Mouse (Mus musculus) brown adipose tissue, adult 24 weeks (tissue): ENCODE measurements around the gene Mpi. TPM values are rescaled to one million over a fixed set of nuclear protein-coding genes. Genes with fewer than 3 reads are reported as not detected.

Source experiments
- H3K27ac ChIP-seq: fragments of 200-500 bp; replicated peaks from 2 replicates; pipeline ENCODE4 v1.5.1; 2012; ENCODE audit warnings: low read depth, mild to moderate bottlenecking, low read length
- H3K4me1 ChIP-seq: fragments of 200-500 bp; 2 replicates; pipeline ENCODE4 v1.6.1; 2012; ENCODE audit warnings: low read length, mixed read lengths; ENCODE audit not compliant: control insufficient read depth, insufficient read depth, insufficient read length
- H3K4me3 ChIP-seq: fragments of 200-500 bp; 2 replicates; pipeline ENCODE4 v1.5.1; 2012; ENCODE audit warnings: low read depth, mild to moderate bottlenecking, low read length, moderate library complexity; ENCODE audit not compliant: insufficient read depth
- polyA plus RNA-seq: library from polyadenylated mRNA; stranded (reverse); fragments of >200 nt; gene quantifications from 2 replicates; pipeline ENCODE4 v1.2.4, GENCODE M21; 2012; ENCODE audit not compliant: missing spikeins, insufficient read depth, insufficient read length

Mpi gene
- polyA plus RNA-seq, 1 experiment, result 17.6 TPM

GRCm38 (mm10) chr9:57497236-57497635 lies 55.3 kb downstream of the Mpi start:
- H3K27ac ChIP-seq, result no peak overlapping the region
- H3K4me1 ChIP-seq, result no peaks in the 10 kb centered on the region

GRCm38 (mm10) chr9:57494970-57495369 lies 57.6 kb downstream of the Mpi start:
- no peaks in the 10 kb centered on the region for H3K4me1 ChIP-seq
- no peak overlapping the region for H3K27ac ChIP-seq
- no peak overlapping the region for H3K4me3 ChIP-seq

More at GRCm38 (mm10) chr9:57497236-57497635, 55.3 kb downstream of the Mpi start:
- H3K4me3 ChIP-seq, result no peak overlapping the region

Other genes starting within 250 kb of the Mpi start
- 16.5 and 22.5 TPM in 2 replicates for gene Ppcdc, start 112.6 kb downstream of the Mpi start, polyA plus RNA-seq
- 5.2 and 5.5 TPM in 2 replicates for gene Scamp5, start 84.7 kb downstream of the Mpi start, polyA plus RNA-seq
- not detected in 2 replicates for gene Rpp25, start 48.7 kb downstream of the Mpi start, polyA plus RNA-seq
- gene Cox5a, start 31.5 kb downstream of the Mpi start, polyA plus RNA-seq, result 2,595 and 2,603 TPM in 2 replicates
- gene Fam219b, start 15.2 kb downstream of the Mpi start, polyA plus RNA-seq, result 6.2 and 7.2 TPM in 2 replicates
- 17.1 and 17.8 TPM in 2 replicates for gene Scamp2, start 8.2 kb upstream of the Mpi start, polyA plus RNA-seq
- 3.6 and 5.1 TPM in 2 replicates for gene Ulk3, start 36.7 kb upstream of the Mpi start, polyA plus RNA-seq
- not detected in 2 replicates for gene Cplx3, start 53.5 kb upstream of the Mpi start, polyA plus RNA-seq
- gene Lman1l, start 68.0 kb upstream of the Mpi start, polyA plus RNA-seq, result not detected in 2 replicates
- 16.3 and 16.8 TPM in 2 replicates for gene Csk, start 100.9 kb upstream of the Mpi start, polyA plus RNA-seq
- not detected in 2 replicates for gene Cyp1a2, start 130.9 kb upstream of the Mpi start, polyA plus RNA-seq
- 2.6 and 4.5 TPM in 2 replicates for gene Cyp1a1, start 135.2 kb upstream of the Mpi start, polyA plus RNA-seq
- 4.4 and 5.7 TPM in 2 replicates for gene Edc3, start 155.8 kb upstream of the Mpi start, polyA plus RNA-seq
- 22.3 and 26.6 TPM in 2 replicates for gene Clk3, start 213.1 kb upstream of the Mpi start, polyA plus RNA-seq